Comparison of ENCODE assay signal across 23 mouse cellular contexts in the genomic region with DNA sequence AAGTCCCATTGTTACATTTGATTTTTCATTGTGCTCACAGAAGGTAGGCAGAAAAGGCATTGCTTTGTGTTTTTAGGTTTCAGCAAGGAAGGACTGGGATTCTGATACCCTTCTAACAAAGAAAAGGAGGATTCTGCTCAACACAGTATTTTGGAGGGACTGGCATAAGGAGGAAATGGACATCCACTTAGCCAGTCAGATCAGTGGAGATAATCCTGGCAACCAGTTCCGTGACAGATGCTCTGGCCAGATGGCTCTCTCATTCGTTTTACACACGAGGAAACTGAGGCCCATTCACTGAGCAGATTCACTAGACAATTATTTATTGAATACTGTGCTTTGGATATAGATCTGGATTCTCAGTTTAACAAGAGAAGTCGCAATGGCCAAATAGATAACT.
A peak's percentile ranks its signal among the peaks of the same experiment; 100 is the strongest.
DNase-seq lines count a peak whose midpoint lies in the region; ATAC-seq and TF ChIP-seq lines count a peak whose summit lies in the region.
"Had no signal": no experiment of that assay in that cellular context is flagged by ENCODE, and none has a peak within 500 bp of the region (broad histone marks: within the 10 kb centered on the region; RNA-seq: fewer than 3 reads in every experiment).

No protein-coding gene starts in this region.

- H3K9ac ChIP-seq in hindbrain, postnatal 0 days (replicated peaks; ENCODE audit: low read length) = no peak overlapping the region
- H3K9ac ChIP-seq in hindbrain, embryonic 14.5 days = no peak overlapping the region
- H3K9ac ChIP-seq: liver, embryonic 15.5 days; lung, embryonic 15.5 days; neural tube, embryonic 12.5 days had no signal

- H3K9me3 ChIP-seq in hindbrain, postnatal 0 days (ENCODE audit: low read length) = no peaks in the 10 kb centered on the region
- no peaks in the 10 kb centered on the region for H3K9me3 ChIP-seq in hindbrain, embryonic 14.5 days (ENCODE audit: control insufficient read depth, low read length)
- H3K9me3 ChIP-seq: limb, embryonic 10.5 days; liver, embryonic 15.5 days; lung, embryonic 15.5 days; megakaryocyte, embryonic 14.5 days; neural tube, embryonic 12.5 days had no signal

- H3K4me1 ChIP-seq in hindbrain, postnatal 0 days (ENCODE audit: insufficient read depth, low read length) = no peaks in the 10 kb centered on the region
- H3K4me1 ChIP-seq in hindbrain, embryonic 14.5 days (replicated peaks; ENCODE audit: control insufficient read depth, insufficient read depth, low read length) = no peaks in the 10 kb centered on the region
- H3K4me1 ChIP-seq: limb, embryonic 10.5 days; liver, embryonic 15.5 days; lung, embryonic 15.5 days; megakaryocyte, embryonic 14.5 days; neural tube, embryonic 12.5 days had no signal

- H3K4me3 ChIP-seq in hindbrain, postnatal 0 days (ENCODE audit: low read length) = no peak overlapping the region
- H3K4me3 ChIP-seq in hindbrain, embryonic 14.5 days (replicated peaks; ENCODE audit: low read length) = no peak overlapping the region
- H3K4me3 ChIP-seq: gastrocnemius, adult 2 months; limb, embryonic 10.5 days; liver, embryonic 15.5 days; lung, embryonic 15.5 days; megakaryocyte, embryonic 14.5 days; neural tube, embryonic 12.5 days had no signal

- H3K27me3 ChIP-seq in hindbrain, postnatal 0 days (ENCODE audit: insufficient read depth, low read length) = no peaks in the 10 kb centered on the region
- no peaks in the 10 kb centered on the region; the same call in 1 of the 2 replicates for H3K27me3 ChIP-seq in hindbrain, embryonic 14.5 days (ENCODE audit: control insufficient read depth, insufficient read depth, low read length)
- H3K27me3 ChIP-seq: liver, embryonic 15.5 days; lung, embryonic 15.5 days; neural tube, embryonic 12.5 days had no signal

- no peak for ATAC-seq in hindbrain, postnatal 0 days
- ATAC-seq in hindbrain, embryonic 14.5 days (ENCODE audit: low FRiP score) = no peak
- peak; percentile 78 for ATAC-seq in cerebellum, adult (ENCODE audit: insufficient number of reproducible peaks, low FRiP score, low TSS enrichment)

- 58% methylated on average over 4 of the region's 4 CpGs for WGBS in hindbrain, postnatal 0 days
- 76% methylated on average over 4 of the region's 4 CpGs for WGBS in hindbrain, embryonic 14.5 days

- no peak overlapping the region for H3K4me2 ChIP-seq in hindbrain, postnatal 0 days (ENCODE audit: low read depth, low read length)
- H3K4me2 ChIP-seq in hindbrain, embryonic 14.5 days (replicated peaks) = no peak overlapping the region
- H3K4me2 ChIP-seq: liver, embryonic 15.5 days; lung, embryonic 15.5 days; neural tube, embryonic 12.5 days had no signal

- no peak overlapping the region for H3K27ac ChIP-seq in hindbrain, postnatal 0 days
- no peak overlapping the region for H3K27ac ChIP-seq in hindbrain, embryonic 14.5 days
- H3K27ac ChIP-seq: gastrocnemius, adult 2 months; kidney, postnatal 0 days; limb, embryonic 10.5 days; liver, embryonic 15.5 days; lung, embryonic 15.5 days; neural tube, embryonic 12.5 days had no signal

- peak; percentile 45 for DNase-seq in hindbrain, postnatal 0 days (ENCODE audit: low spot score)
- DNase-seq in hindbrain, embryonic 14.5 days (ENCODE audit: low spot score) = no peak
- peak; percentile 69 for DNase-seq in cerebellum, adult 8-10 months
- DNase-seq in cerebellum, postnatal 36 days = peak; percentile 76 to 81
- DNase-seq in heart, postnatal 36 days = no peak
- no peak for DNase-seq in ovary, postnatal 14 days (ENCODE audit: low spot score)
- DNase-seq: adrenal gland, postnatal 25 days; gastrocnemius, adult 2 months; kidney, adult 2 months; layer of hippocampus, adult 9-11 months; liver; lung, postnatal 36 days; midbrain, embryonic 14.5 days; right cerebral cortex, adult 18-20 months; thymus, adult 18-20 months; thymus, postnatal 36 days had no signal

- H3K36me3 ChIP-seq in hindbrain, postnatal 0 days (ENCODE audit: insufficient read depth, low read length) = no peaks in the 10 kb centered on the region
- no peaks in the 10 kb centered on the region for H3K36me3 ChIP-seq in hindbrain, embryonic 14.5 days (replicated peaks; ENCODE audit: control insufficient read depth, insufficient read depth)
- H3K36me3 ChIP-seq: limb, embryonic 10.5 days; liver, embryonic 15.5 days; lung, embryonic 15.5 days; neural tube, embryonic 12.5 days had no signal

- intact Hi-C loops in heart, postnatal 36 days (cut with DNase I) = no loop called here

- no peak for TF ChIP-seq CTCF in hindbrain, postnatal 0 days (IDR thresholded peaks at IDR 0.05; ENCODE audit: low read depth)

Comparison
In these comparisons a context has a peak if more than half of its experiments do, and no peak if none do; other contexts are left out.
1. DNase-seq: peak in hindbrain, postnatal 0 days (single experiment), cerebellum, adult 8-10 months (single experiment) and cerebellum, postnatal 36 days (2 of 2); none in hindbrain, embryonic 14.5 days (single experiment), heart, postnatal 36 days (0 of 2) and ovary, postnatal 14 days (single experiment).